Mouse (Mus musculus): Measurements from ENCODE around the gene Twnk. TPM values are rescaled to one million over a fixed set of nuclear protein-coding genes. Genes with fewer than 3 reads are reported as not detected.

Gene Twnk
- polyA plus RNA-seq, 1 experiment from 2014 or later, result 7.9 TPM

- Histone ChIP-seq H3K4me1 (replicated peaks; ENCODE audit: control insufficient read depth, insufficient read depth) (no peaks in the 10 kb centered on the region), H3K9me3 (ENCODE audit: control insufficient read depth, low read length) (no peaks in the 10 kb centered on the region), H3K9ac (ENCODE audit: low read length) (no peak overlapping the region), H3K4me2 (replicated peaks; ENCODE audit: low read depth) (no peak overlapping the region), H3K36me3 (ENCODE audit: control insufficient read depth, insufficient read depth, low read length) (peaks cover 14% of the 10 kb centered on the region; the same call in 1 of the 2 replicates), H3K27me3 (ENCODE audit: control insufficient read depth, insufficient read depth, low read length) (no peaks in the 10 kb centered on the region), H3K27ac (replicated peaks) (no peak overlapping the region), H3K4me3 (ENCODE audit: low read depth, low read length) (no peak overlapping the region)
- no peak for DNase-seq (ENCODE audit: low spot score)
- WGBS, result 58% methylated on average over 2 of the region's 2 CpGs
- no peak for ATAC-seq (ENCODE audit: low FRiP score, low TSS enrichment)
- TF ChIP-seq CTCF (IDR thresholded peaks at IDR 0.05; ENCODE audit: low read depth) (no peak), EP300 (optimal IDR thresholded peaks at IDR 0.05) (no peak)
Measured at GRCm38 (mm10) chr19:44980787-44981186, 24.7 kb upstream of the Twnk start.

- WGBS, result 45% methylated on average over 7 of the region's 7 CpGs
- no peak for DNase-seq (ENCODE audit: low spot score)
Measured at GRCm38 (mm10) chr19:44982477-44983115, 22.9 kb upstream of the Twnk start.

GRCm38 (mm10) chr19:44983366-44983765, 22.1 kb upstream of the Twnk start:
- Histone ChIP-seq H3K27ac (replicated peaks) (peak overlapping the region; percentile 49; the same call in 1 of the 2 replicates), H3K9ac (ENCODE audit: low read length) (no peak overlapping the region), H3K27me3 (ENCODE audit: control insufficient read depth, insufficient read depth, low read length) (no peaks in the 10 kb centered on the region), H3K4me3 (ENCODE audit: low read depth, low read length) (no peak overlapping the region), H3K9me3 (ENCODE audit: control insufficient read depth, low read length) (no peaks in the 10 kb centered on the region), H3K36me3 (ENCODE audit: control insufficient read depth, insufficient read depth, low read length) (peaks cover 10% of the 10 kb centered on the region; the same call in 1 of the 2 replicates), H3K4me1 (replicated peaks; ENCODE audit: control insufficient read depth, insufficient read depth) (no peaks in the 10 kb centered on the region), H3K4me2 (replicated peaks; ENCODE audit: low read depth) (no peak overlapping the region)
- no peak for TF ChIP-seq EP300 (optimal IDR thresholded peaks at IDR 0.05)
- TF ChIP-seq CTCF (IDR thresholded peaks at IDR 0.05; ENCODE audit: low read depth), result no peak
- WGBS, result 86% methylated on average over 6 of the region's 6 CpGs
- no peak for ATAC-seq (ENCODE audit: low FRiP score, low TSS enrichment)
- DNase-seq (ENCODE audit: low spot score), result no peak

More at GRCm38 (mm10) chr19:44982477-44983115, 22.9 kb upstream of the Twnk start:
- peaks cover 10% of the 10 kb centered on the region; the same call in 1 of the 2 replicates for H3K36me3 ChIP-seq (ENCODE audit: control insufficient read depth, insufficient read depth, low read length)
- no peaks in the 10 kb centered on the region for H3K9me3 ChIP-seq (ENCODE audit: control insufficient read depth, low read length)
- no peak overlapping the region for H3K9ac ChIP-seq (ENCODE audit: low read length)
- H3K4me1 ChIP-seq (replicated peaks; ENCODE audit: control insufficient read depth, insufficient read depth), result no peaks in the 10 kb centered on the region
- H3K27ac ChIP-seq (replicated peaks), result no peak overlapping the region
- H3K4me2 ChIP-seq (replicated peaks; ENCODE audit: low read depth), result no peak overlapping the region
- H3K4me3 ChIP-seq (ENCODE audit: low read depth, low read length), result no peak overlapping the region
- ATAC-seq (ENCODE audit: low FRiP score, low TSS enrichment), result no peak
- TF ChIP-seq EP300 (optimal IDR thresholded peaks at IDR 0.05) (no peak), CTCF (IDR thresholded peaks at IDR 0.05; ENCODE audit: low read depth) (0 out of 2 replicates have a peak, but pooled peaks have one; percentile 5)
- H3K27me3 ChIP-seq (ENCODE audit: control insufficient read depth, insufficient read depth, low read length), result no peaks in the 10 kb centered on the region

- no peak overlapping the region for H3K27ac ChIP-seq (replicated peaks)
Measured at GRCm38 (mm10) chr19:44984420-44984819, 21.0 kb upstream of the Twnk start.

GRCm38 (mm10) chr19:44985159-44985988, 20.1 kb upstream of the Twnk start:
- 38% methylated on average over 5 of the region's 5 CpGs for WGBS

More at GRCm38 (mm10) chr19:44984420-44984819, 21.0 kb upstream of the Twnk start:
- no peak overlapping the region for H3K4me2 ChIP-seq (replicated peaks; ENCODE audit: low read depth)
- ATAC-seq (ENCODE audit: low FRiP score, low TSS enrichment) (no peak), DNase-seq (ENCODE audit: low spot score) (no peak)
- no peaks in the 10 kb centered on the region for H3K9me3 ChIP-seq (ENCODE audit: control insufficient read depth, low read length)
- H3K27me3 ChIP-seq (ENCODE audit: control insufficient read depth, insufficient read depth, low read length), result no peaks in the 10 kb centered on the region
- no peak overlapping the region for H3K4me3 ChIP-seq (ENCODE audit: low read depth, low read length)
- 94% methylated on average over 4 of the region's 4 CpGs for WGBS
- TF ChIP-seq EP300 (optimal IDR thresholded peaks at IDR 0.05) (no peak), CTCF (IDR thresholded peaks at IDR 0.05; ENCODE audit: low read depth) (no peak)
- no peak overlapping the region for H3K9ac ChIP-seq (ENCODE audit: low read length)
- H3K36me3 ChIP-seq (ENCODE audit: control insufficient read depth, insufficient read depth, low read length), result peaks cover 10% of the 10 kb centered on the region; the same call in 1 of the 2 replicates
- H3K4me1 ChIP-seq (replicated peaks; ENCODE audit: control insufficient read depth, insufficient read depth), result no peaks in the 10 kb centered on the region

More at GRCm38 (mm10) chr19:44985159-44985988, 20.1 kb upstream of the Twnk start:
- peaks cover 6% of the 10 kb centered on the region; the same call in 1 of the 2 replicates for H3K36me3 ChIP-seq (ENCODE audit: control insufficient read depth, insufficient read depth, low read length)
- no peaks in the 10 kb centered on the region for H3K9me3 ChIP-seq (ENCODE audit: control insufficient read depth, low read length)
- H3K4me1 ChIP-seq (replicated peaks; ENCODE audit: control insufficient read depth, insufficient read depth), result no peaks in the 10 kb centered on the region; the same call in 1 of the 2 replicates
- H3K27me3 ChIP-seq (ENCODE audit: control insufficient read depth, insufficient read depth, low read length), result no peaks in the 10 kb centered on the region
- no peak overlapping the region for H3K4me3 ChIP-seq (ENCODE audit: low read depth, low read length)
- DNase-seq (ENCODE audit: low spot score) (no peak), ATAC-seq (ENCODE audit: low FRiP score, low TSS enrichment) (no peak)
- H3K27ac ChIP-seq (replicated peaks), result peak overlapping the region; percentile 41; the same call in 1 of the 2 replicates
- peak; percentile 31 for TF ChIP-seq EP300 (optimal IDR thresholded peaks at IDR 0.05)
- no peak for TF ChIP-seq CTCF (IDR thresholded peaks at IDR 0.05; ENCODE audit: low read depth)
- H3K4me2 ChIP-seq (replicated peaks; ENCODE audit: low read depth), result no peak overlapping the region
- H3K9ac ChIP-seq (ENCODE audit: low read length), result no peak overlapping the region
